Mouse (Mus musculus) cerebellum, adult 2 months (tissue): ENCODE data around the gene Elmsan1.

Experiments
- CTCF ChIP-seq: fragments of 200-500 bp; IDR thresholded peaks from 2 replicates; pipeline ENCODE4 v1.5.1; 2011; ENCODE audit warnings: low read depth, mild to moderate bottlenecking, control low read depth, low read length, moderate library complexity, borderline replicate concordance; ENCODE audit not compliant: insufficient read depth
- POLR2A ChIP-seq: fragments of 200-500 bp; IDR thresholded peaks from 2 replicates; pipeline ENCODE4 v1.6.1; 2011; ENCODE audit warnings: low read length, control low read depth, borderline replicate concordance; ENCODE audit not compliant: insufficient read depth

- TF ChIP-seq CTCF, result no peak
- no peak for TF ChIP-seq POLR2A
Observed at GRCm38 (mm10) chr12:84235981-84236752, 17.5 kb upstream of the Elmsan1 start.
